Mouse (Mus musculus): Measurements from ENCODE around the gene Rnaseh2a. TPM values are rescaled to one million over a fixed set of nuclear protein-coding genes. Genes with fewer than 3 reads are reported as not detected.

The Rnaseh2a gene
- total and polyA plus RNA-seq, 3 experiments = 71.6 to 115 (median 83.1) TPM

DNA sequence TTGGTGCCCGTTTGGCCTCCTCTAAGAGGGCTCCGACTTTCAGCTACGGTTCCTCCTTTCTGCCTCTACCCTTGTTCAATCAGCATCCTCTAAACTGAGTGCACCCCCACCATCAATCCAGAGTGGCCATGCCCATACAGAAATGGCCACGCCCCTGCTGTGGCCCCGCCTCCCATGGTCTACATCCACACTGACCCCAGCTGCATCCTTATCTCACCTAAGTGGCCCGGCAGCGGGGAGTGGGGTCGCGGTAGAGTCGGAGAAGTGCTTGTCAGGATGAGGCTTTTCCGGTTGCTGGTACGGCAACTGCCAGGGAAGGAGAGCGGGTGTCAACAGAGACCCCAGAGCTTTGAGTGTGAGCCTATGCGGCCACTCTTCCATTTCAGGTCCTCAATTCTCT lies 34.1 kb downstream of the Rnaseh2a start:
- Histone ChIP-seq H3K4me3 (replicated peaks in 1 of 3; ENCODE audit: low read depth in 2 of 3, low read length in 2 of 3, poor library complexity in 1 of 3) (no peak overlapping the region), H3K4me2 (ENCODE audit: insufficient read depth, low read depth, poor library complexity, severe bottlenecking) (0 out of 2 replicates have a peak overlapping the region, but pooled peaks have one; percentile 54), H3K27ac (ENCODE audit: insufficient read depth, low read depth) (no peak overlapping the region), H3K9me3 (replicated peaks; ENCODE audit: low read length) (no peaks in the 10 kb centered on the region), H3K36me3 (replicated peaks in 1 of 2; ENCODE audit: control insufficient read depth in 1 of 2, insufficient read depth in 1 of 2, low read length in 1 of 2) (no peaks in the 10 kb centered on the region), H3K79me2 (replicated peaks; ENCODE audit: control insufficient read depth, extremely low read depth, insufficient read depth, poor library complexity, severe bottlenecking) (no peaks in the 10 kb centered on the region), H3K9ac (ENCODE audit: insufficient read depth, low read depth) (no peak overlapping the region), H3K4me1 (ENCODE audit: control insufficient read depth in 1 of 2, insufficient read depth in 2 of 2) (peaks cover 21 to 22% of the 10 kb centered on the region in 2 experiments), H3K27me3 (replicated peaks) (peaks cover 77% of the 10 kb centered on the region)
- in situ Hi-C loops (cut with MboI; ENCODE audit: low pct_ligation_motif_present, low pct_unique_long_range_greater_than_20kb, low sequenced_read_pairs) (no loop called here), dilution Hi-C loops (cut with MboI; ENCODE audit: extremely low pct_ligation_motif_present, extremely low pct_unique_long_range_greater_than_20kb, low sequenced_read_pairs) (no loop called here)
- no peak for TF ChIP-seq KAT2A (IDR thresholded peaks at IDR 0.05; ENCODE audit: insufficient replicate concordance, low read length)
- no peak for TF ChIP-seq POLR2A (IDR thresholded peaks at IDR 0.05; ENCODE audit: low read depth, low read length)
- no peak for TF ChIP-seq RAD21 (IDR thresholded peaks at IDR 0.05; ENCODE audit: low read depth, low read length)
- no peak for TF ChIP-seq ELF1 (IDR thresholded peaks at IDR 0.05; ENCODE audit: low read depth, low read length)
- DNase-seq (ENCODE audit: extremely low read depth) = no peak

GRCm38 (mm10) chr8:84934860-84935259 lies 34.7 kb downstream of the Rnaseh2a start:
- in situ Hi-C loops (cut with MboI; ENCODE audit: low pct_ligation_motif_present, low pct_unique_long_range_greater_than_20kb, low sequenced_read_pairs) = no loop called here
- H3K27me3 ChIP-seq (replicated peaks) = peaks cover 75% of the 10 kb centered on the region

GRCm38 (mm10) chr8:84933767-84934559 lies 35.6 kb downstream of the Rnaseh2a start:
- in situ Hi-C loops (cut with MboI; ENCODE audit: low pct_ligation_motif_present, low pct_unique_long_range_greater_than_20kb, low sequenced_read_pairs) (no loop called here), dilution Hi-C loops (cut with MboI; ENCODE audit: extremely low pct_ligation_motif_present, extremely low pct_unique_long_range_greater_than_20kb, low sequenced_read_pairs) (no loop called here)
- TF ChIP-seq SIN3A (IDR thresholded peaks at IDR 0.05; ENCODE audit: low read length) = no peak
- TF ChIP-seq NELFE (IDR thresholded peaks at IDR 0.05; ENCODE audit: low read depth, low read length) = no peak
- no peak for TF ChIP-seq ELF1 (IDR thresholded peaks at IDR 0.05; ENCODE audit: low read depth, low read length)
- TF ChIP-seq CHD1 (IDR thresholded peaks at IDR 0.05; ENCODE audit: low read depth, low read length) = no peak
- TF ChIP-seq JUN (IDR thresholded peaks at IDR 0.05; ENCODE audit: insufficient read depth, low read depth, low read length) = no peak
- no peak for TF ChIP-seq ZKSCAN1 (IDR thresholded peaks at IDR 0.05; ENCODE audit: borderline replicate concordance, low read depth, low read length)
- no peak for TF ChIP-seq USF1 (IDR thresholded peaks at IDR 0.05; ENCODE audit: low read depth, low read length)
- TF ChIP-seq CTCF (conservative IDR thresholded peaks at IDR 0.05 in 1 of 2, IDR thresholded peaks at IDR 0.05 in 1 of 2; ENCODE audit: low read depth in 2 of 2, low read length in 2 of 2) = no peak
- no peak for TF ChIP-seq SMC3 (IDR thresholded peaks at IDR 0.05; ENCODE audit: low read depth, low read length)
- no peak for TF ChIP-seq POLR2A (IDR thresholded peaks at IDR 0.05; ENCODE audit: low read depth, low read length)
- TF ChIP-seq E2F4 (IDR thresholded peaks at IDR 0.05; ENCODE audit: insufficient replicate concordance, low read depth, low read length) = no peak
- no peak for TF ChIP-seq POLR2AphosphoS2 (IDR thresholded peaks at IDR 0.05; ENCODE audit: low read depth, low read length)

More at GRCm38 (mm10) chr8:84934860-84935259, 34.7 kb downstream of the Rnaseh2a start:
- Histone ChIP-seq H3K9ac (ENCODE audit: insufficient read depth, low read depth) (no peak overlapping the region), H3K4me1 (ENCODE audit: control insufficient read depth in 1 of 2, insufficient read depth in 2 of 2) (peaks cover 21 to 22% of the 10 kb centered on the region in 2 experiments), H3K79me2 (replicated peaks; ENCODE audit: control insufficient read depth, extremely low read depth, insufficient read depth, poor library complexity, severe bottlenecking) (no peaks in the 10 kb centered on the region), H3K4me3 (replicated peaks in 1 of 3; ENCODE audit: low read depth in 2 of 3, low read length in 2 of 3, poor library complexity in 1 of 3) (no peak overlapping the region), H3K4me2 (ENCODE audit: insufficient read depth, low read depth, poor library complexity, severe bottlenecking) (peak overlapping the region; percentile 54; the same call in 1 of the 2 replicates), H3K27ac (ENCODE audit: insufficient read depth, low read depth) (no peak overlapping the region), H3K36me3 (replicated peaks in 1 of 2; ENCODE audit: control insufficient read depth in 1 of 2, insufficient read depth in 1 of 2, low read length in 1 of 2) (no peaks in the 10 kb centered on the region), H3K9me3 (replicated peaks; ENCODE audit: low read length) (no peaks in the 10 kb centered on the region)
- TF ChIP-seq BHLHE40 (IDR thresholded peaks at IDR 0.05; ENCODE audit: low read depth, low read length) = 0 out of 2 replicates have a peak, but pooled peaks have one; percentile 12
- peak; percentile 56; the same call in 1 of the 2 replicates for TF ChIP-seq MXI1 (IDR thresholded peaks at IDR 0.05; ENCODE audit: low read depth, low read length)
- no peak for TF ChIP-seq CHD1 (IDR thresholded peaks at IDR 0.05; ENCODE audit: low read depth, low read length)
- TF ChIP-seq USF2 (conservative IDR thresholded peaks at IDR 0.05; ENCODE audit: low read depth, low read length) = no peak
- TF ChIP-seq NRF1 (IDR thresholded peaks at IDR 0.05; ENCODE audit: low read depth, low read length) = peak; percentile 78
- TF ChIP-seq ELF1 (IDR thresholded peaks at IDR 0.05; ENCODE audit: low read depth, low read length) = no peak
- TF ChIP-seq JUND (conservative IDR thresholded peaks at IDR 0.05; ENCODE audit: low read depth, low read length) = no peak
- DNase-seq (ENCODE audit: extremely low read depth) = peak; percentile 67
- dilution Hi-C loops (cut with MboI; ENCODE audit: extremely low pct_ligation_motif_present, extremely low pct_unique_long_range_greater_than_20kb, low sequenced_read_pairs) = no loop called here

More at GRCm38 (mm10) chr8:84933767-84934559, 35.6 kb downstream of the Rnaseh2a start:
- Histone ChIP-seq H3K36me3 (replicated peaks in 1 of 2; ENCODE audit: control insufficient read depth in 1 of 2, insufficient read depth in 1 of 2, low read length in 1 of 2) (no peaks in the 10 kb centered on the region), H3K27ac (ENCODE audit: insufficient read depth, low read depth) (no peak overlapping the region), H3K27me3 (replicated peaks) (peaks cover 77% of the 10 kb centered on the region), H3K4me2 (ENCODE audit: insufficient read depth, low read depth, poor library complexity, severe bottlenecking) (no peak overlapping the region), H3K4me3 (replicated peaks in 1 of 3; ENCODE audit: low read depth in 2 of 3, low read length in 2 of 3, poor library complexity in 1 of 3) (no peak overlapping the region), H3K79me2 (replicated peaks; ENCODE audit: control insufficient read depth, extremely low read depth, insufficient read depth, poor library complexity, severe bottlenecking) (no peaks in the 10 kb centered on the region), H3K4me1 (ENCODE audit: control insufficient read depth in 1 of 2, insufficient read depth in 2 of 2) (peaks cover 21 to 25% of the 10 kb centered on the region in 2 experiments), H3K9me3 (replicated peaks; ENCODE audit: low read length) (no peaks in the 10 kb centered on the region), H3K9ac (ENCODE audit: insufficient read depth, low read depth) (no peak overlapping the region)
- no peak for DNase-seq (ENCODE audit: extremely low read depth)

Measured in CH12.LX (cell line).